Mouse (Mus musculus) thymus, postnatal 25 days (tissue): Measurements from ENCODE around the gene Ptprn2.

Experiments
- DNase-seq: peaks from one replicate; pipeline ENCODE4 v3.0.0; 2022

The Ptprn2 gene

DNA sequence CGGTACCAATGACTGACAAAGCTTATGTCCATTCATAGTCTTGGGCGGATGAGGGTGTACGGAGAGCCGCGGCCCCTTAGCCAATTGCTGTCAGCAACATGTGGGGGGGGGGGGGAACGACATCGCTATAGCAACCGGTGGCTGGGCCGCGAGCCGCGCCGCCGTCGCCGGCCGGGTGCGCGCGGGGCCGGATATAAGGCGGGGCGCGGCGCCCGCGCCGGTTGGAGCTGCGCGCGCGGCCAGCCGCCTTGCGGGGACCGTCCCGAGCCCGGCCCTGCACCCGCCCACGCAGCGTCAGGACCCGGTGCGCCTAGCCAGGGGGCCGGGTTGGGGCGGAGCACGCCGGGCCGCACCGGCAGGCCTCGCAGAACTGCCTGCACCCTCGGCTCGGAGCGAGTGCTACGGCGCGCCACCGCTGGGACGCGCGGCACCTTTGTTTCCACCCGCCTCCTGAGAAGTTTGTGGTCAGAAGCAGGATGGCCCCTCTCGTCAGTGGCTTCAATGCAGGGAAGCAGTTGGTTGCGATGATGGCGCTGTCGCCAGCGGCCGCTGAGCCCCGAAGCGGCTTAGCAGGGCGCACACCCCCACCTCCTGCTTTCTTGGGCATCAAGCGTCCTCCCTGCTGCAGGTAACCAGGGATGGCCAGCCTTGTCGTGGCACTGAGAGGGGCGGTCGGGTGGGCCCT lies 668.3 kb downstream of the Ptprn2 start:
- no peak for DNase-seq

DNA sequence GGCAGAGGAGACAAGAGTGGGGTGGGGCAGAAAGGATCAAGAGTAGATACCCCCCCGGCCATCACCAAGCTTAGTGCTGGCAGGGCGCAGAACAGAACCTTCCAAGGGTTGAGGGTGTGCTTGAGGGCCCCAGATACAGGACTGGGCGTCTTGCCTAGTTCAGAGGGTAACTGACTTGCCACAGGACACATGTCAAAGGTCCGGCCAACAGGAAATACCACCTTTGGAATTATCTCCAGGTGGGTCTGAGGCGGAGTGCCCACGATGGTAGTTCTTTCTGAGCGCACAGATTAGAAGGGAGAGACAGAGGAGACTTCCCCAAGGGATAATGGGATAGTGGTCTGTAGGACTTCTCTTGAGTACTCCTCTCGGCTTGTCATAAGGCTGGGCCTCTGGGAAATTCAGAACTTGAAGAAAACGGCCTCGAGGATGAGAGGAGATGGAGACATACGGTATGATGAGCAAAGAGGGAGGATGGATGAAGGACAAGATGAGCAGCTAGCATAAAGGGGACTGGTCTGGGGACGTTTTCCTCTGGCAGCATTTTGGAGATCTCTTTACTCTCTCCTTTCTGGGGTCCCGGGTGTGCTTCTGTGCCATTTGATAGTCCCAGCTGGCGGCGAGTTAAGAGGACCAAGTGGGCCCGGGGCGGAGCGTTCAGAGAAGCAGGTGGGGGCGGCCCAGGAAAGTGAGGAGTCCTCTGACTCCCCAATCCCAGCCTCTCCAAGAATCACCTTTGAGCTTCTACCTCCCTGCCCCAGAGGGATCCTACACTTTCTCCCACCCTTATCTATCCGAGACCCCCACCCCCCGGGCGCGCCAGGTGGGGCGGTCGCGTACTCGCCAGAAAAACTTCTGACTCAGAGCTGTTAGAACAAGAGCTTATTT lies 669.1 kb downstream of the Ptprn2 start:
- no peak for DNase-seq

DNA sequence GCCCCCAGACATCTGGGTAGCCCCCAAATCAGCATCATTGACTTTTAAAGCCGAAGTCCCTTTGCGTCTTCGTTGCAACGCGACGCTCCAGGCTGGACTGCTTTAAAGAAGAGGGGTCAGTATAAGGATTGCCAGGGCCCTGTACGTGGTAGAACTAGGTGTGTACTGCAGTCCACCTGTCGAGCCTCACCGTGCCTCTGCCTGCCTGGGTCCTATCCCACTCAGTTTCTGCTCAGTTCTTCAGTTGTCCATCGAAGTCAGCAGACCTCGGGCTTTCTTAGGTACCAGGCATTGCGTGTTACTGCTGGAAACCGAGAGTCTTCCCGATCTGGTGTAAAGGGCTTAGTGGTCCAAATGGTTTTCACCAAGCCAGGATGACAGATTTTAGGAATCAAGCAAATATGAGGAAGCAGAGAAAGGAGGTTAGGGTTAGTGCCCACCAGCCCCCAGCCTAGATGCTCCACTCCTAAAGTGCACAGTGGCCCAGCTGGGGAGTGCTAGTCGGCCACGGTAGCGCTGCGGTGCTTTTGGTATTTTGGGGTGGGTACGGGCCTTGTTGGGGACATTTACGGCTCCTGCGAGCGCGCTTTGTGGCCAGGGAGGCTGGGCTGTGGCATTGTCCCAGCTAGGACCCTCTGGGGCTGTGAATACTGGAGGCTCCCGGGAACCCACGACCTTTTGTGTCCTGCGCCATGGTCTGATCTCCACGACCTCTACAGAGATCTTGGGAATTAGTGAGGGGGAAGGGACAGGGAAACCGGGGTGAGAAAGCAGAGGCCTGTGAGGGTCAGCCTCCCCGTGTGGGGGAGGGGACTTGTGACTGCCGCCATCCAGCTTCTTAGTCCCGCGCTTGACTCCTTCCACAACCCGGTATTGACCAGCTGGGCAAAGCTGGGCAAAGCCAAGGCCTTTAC lies 670.0 kb downstream of the Ptprn2 start:
- DNase-seq, result no peak

DNA sequence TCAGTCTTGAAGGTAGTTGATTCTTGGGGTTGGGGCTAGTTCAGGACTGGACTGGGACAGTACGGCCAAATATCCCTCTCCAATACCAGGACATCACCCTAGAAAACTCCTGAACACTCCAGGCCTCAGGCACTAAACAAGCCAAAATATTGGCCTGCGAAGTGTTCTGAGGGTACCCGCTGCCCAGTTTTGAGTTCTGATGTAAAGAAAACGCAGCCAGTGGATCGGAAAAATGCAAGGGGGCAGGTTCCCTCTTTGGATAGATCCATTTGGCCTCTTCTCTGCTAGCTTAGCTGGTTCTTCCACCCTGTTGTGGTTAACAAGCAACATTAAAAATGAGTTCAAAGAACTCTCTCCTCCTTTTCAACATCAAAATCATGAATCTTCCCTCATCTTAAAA lies 670.7 kb downstream of the Ptprn2 start:
- DNase-seq, result no peak

DNA sequence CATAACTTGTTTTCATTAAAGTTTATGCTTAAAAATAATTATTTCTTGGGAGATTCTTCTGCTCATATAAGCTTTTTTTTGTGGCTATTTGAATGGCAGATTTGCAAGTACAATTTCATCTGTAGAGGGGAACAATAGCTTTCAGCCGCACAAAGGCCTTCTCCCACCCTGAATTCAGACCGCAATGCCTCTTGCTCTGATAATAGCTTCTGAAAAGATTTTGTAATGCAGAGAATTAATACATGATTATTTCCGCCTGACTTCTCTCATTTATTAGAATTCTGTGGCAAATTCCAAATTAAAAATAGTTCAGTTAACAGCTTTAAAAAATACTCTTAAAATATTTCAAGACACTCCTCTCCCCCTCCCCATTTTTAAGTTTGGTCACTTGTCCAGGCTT lies 671.3 kb downstream of the Ptprn2 start:
- DNase-seq, result no peak

DNA sequence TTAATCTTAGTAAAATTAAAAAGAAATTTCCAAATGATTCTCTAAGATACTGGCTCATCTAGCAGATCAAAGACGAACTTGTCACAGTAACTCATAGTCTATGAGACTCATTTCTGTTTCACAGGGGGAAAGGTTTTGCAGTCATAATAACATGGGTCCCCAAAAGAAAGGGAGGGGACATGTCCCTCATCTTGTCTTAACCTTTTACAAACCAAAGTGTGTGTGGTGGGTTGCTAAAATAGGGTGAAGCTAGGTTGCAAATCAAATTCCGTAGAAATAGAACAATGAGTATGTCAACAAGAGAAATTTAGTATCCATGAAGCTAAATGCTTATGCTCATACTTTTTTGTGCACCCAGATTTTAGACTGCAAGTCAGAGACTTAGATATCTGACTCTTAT lies 671.7 kb downstream of the Ptprn2 start:
- no peak for DNase-seq

DNA sequence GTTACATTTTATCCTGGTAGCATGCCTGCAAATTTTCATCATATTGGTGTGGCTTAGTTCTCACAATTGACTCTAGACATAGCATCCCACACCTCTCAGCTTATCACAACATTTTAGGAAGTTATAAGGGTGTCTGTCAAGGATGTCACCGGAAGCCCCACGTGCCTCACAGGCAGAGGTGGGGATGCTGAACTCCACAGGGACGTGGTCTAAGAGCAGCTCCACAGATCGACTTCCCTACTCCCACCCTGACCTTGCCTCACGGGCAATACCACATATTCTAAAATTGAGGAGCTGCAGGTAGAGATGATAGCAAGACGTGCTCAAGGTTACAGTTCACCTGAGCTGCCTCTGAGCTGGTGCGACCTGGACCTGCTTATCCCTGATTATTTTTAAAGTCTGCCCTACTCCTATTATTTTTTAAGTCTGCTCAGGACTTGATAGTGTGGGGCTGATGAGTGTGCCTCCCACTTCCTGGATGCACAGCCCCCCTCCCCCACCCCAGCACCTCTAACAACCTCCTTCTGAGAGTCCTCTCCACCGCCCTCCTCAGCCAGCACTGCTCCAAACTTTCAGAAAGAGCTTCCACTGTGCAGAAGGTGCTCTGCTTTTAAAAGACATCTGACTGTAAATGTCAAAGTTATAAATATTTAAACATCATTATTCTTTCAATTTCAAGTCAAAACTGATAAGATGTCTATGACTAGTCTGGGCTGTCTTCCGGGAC lies 672.3 kb downstream of the Ptprn2 start:
- DNase-seq, result no peak

DNA sequence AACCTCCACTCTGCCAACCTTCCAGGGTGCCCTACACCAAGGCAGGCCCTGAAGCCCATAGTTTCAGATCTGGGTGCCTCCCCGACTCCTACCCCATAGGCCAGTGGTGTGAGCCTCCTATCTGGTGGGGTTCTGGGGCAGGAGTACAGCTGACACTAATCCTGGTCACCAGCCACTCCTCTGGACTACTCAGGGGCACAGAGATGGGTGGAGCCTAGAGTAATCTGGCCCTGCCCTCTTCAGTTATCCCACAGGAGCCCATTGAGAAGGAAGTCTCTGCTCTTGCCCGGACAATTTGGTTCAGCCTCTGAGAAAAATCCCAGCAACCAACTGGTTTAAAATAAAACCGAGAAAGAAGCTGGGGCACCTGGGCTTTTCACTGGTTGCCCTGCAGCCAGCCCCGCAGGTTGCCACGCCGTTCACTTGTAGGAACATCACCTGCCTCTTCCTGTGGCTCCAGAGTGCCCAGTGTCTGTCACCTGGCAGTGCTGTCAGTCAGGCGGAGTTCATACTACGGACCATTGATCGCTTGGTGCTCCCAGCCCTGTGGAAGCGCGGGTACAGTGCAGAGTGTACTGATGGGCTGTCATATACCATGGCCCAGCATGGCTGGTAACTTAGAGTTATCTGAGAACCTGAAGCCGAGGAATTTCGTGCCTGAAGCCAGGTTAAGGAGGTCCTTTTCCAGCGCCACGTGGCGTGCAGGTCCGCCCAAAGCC lies 673.6 kb downstream of the Ptprn2 start:
- no peak for DNase-seq

DNA sequence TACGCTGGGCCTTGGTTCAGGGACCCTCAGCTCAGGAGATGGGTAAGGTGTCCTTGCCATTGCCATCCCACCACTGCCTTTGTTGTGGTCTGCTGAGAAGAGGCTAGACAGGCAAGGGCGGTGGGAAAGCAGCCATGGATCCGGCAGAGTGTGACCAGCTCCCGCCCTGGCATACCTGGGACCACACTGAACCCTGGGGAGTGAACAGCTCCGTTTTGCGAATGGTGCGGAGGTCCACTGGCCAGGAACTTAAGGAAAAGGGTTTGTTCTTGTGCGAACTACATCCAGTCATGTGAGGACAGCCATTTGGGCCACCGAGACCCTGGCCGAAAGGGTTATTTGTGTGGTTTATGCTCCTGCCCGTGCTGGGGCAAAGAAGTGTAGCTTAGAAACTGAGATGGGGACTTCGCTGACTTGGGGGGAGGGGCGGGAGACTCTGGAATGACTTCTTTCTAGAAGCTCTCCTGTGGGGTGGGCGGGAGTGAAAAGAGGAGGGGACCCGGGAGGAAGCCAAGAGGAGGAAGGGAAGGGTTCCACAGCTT lies 674.2 kb downstream of the Ptprn2 start:
- no peak for DNase-seq

DNA sequence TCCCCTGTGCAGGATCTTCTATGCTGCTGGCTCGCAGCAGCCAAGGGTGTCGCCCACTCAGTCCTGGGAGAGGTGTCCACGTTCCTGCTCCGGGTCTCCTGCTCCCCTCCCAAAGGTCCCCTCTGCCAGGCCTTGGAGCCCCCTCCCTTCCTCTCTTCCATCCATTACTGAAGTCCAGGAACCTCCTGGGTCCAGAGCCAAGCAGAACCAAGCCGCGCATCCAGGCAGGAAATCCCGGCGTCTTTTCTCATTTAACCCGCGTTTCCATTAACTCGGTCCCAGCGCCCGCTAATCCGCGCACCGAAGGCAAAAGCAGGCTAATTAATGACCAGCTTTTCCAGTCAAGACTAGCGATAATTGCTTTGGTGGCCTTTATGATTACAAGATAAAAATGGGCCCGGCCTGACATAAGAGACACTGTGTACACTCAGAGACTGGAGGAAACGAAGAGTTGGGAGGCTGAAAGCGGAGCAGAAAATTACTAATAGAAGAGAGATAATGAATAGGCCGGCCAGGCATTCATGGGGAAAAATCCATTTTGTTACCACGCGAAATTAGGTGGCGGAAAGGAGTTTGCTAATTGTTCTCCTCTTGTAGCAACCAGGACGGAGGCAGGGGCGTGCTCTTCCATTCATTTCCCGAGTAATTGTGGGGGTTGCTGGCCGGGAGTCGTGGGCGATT lies 674.8 kb downstream of the Ptprn2 start:
- DNase-seq, result no peak

DNA sequence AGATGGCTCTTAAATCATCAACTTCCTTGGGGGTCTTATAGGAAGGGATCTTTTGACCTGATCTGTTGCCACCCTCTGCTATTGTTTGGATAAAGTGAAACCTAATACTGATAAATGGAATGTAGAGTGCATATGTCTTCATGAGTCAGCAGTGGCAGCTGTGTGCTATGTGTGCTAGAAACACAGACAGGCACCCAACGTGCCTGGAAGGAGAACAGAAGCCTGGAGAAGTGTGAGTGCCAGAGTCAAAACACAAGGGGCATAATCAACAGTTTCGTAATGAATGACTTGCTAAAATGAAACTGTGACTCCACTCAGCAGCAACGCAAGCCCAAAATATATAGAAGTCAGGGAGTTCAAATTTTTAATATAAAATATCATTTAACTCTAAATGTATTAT lies 676.7 kb downstream of the Ptprn2 start:
- DNase-seq, result no peak

DNA sequence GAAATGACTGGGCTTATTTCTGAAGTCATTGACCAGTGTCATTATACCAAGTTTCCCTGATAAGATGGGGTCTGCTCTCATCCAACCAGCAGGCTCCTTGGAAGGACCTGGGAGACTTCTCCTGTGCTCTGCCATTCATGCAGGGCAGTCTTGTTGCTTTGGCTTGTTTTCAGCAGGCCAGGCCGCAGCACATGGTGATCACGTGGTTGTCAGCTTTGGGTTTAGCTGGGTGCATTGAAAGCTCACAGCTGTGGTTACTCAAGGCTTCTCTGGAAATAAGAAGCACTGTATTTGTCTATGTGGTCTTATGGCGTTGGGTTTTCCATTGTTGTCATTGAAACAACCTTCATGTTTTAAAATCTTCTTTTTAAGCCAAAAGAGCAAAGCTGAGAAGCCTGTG lies 678.3 kb downstream of the Ptprn2 start:
- no peak for DNase-seq

DNA sequence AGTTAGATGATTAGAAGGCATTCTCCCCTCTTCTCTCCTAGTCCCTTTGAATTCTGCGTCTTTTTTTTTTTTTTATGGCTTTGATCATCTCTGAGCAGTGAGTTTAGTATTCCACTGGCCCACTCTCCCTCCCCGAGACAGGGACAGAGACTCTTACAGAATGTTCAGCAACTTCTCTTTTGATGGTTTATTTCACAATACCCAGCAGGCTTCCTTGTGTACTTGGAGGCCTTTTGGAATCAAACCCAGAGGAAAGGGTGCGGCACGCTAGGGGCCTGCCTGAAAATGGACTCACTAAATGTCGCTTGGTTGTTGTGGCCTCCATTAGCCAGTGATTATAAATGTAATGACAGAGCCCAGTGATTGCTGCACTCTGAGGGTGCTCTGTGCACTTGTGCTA lies 680.7 kb downstream of the Ptprn2 start:
- no peak for DNase-seq

DNA sequence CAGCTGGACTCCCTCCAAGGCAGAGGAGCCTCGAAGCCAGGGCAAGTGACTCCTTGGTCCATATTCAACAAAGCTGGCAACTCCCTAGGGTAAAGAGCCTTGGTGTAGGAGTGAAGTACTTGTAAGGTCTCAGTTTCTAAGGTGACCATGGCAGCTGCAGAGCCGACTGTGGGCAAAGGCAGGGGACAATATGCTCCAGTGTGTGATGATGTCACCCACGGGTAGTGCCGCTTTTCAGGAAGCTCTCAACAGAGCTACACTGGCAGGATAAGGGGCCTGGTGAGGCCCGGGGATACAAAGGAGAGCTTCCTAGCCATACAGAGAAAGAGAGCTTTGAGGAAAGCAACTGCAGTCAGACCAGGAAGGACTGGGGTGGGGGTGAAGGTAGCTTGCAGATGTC lies 684.1 kb downstream of the Ptprn2 start:
- DNase-seq, result no peak

DNA sequence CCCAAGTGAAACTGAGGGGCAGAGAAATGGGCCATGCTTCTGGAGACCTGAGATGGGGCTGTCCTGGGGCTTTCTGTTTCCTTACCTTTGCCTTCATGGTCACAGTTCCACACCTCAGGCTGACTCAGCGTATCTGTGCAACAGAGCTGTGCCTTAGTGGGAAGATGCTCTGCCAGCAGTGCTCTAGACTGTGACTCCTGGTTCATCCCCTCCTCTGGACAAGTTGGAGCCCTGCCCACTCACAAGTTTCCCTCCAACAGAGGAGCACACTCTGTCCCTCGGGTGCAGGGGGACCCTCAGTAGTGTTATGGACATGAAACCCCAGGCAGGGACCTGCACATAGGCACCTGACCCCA lies 687.0 kb downstream of the Ptprn2 start:
- DNase-seq, result no peak

DNA sequence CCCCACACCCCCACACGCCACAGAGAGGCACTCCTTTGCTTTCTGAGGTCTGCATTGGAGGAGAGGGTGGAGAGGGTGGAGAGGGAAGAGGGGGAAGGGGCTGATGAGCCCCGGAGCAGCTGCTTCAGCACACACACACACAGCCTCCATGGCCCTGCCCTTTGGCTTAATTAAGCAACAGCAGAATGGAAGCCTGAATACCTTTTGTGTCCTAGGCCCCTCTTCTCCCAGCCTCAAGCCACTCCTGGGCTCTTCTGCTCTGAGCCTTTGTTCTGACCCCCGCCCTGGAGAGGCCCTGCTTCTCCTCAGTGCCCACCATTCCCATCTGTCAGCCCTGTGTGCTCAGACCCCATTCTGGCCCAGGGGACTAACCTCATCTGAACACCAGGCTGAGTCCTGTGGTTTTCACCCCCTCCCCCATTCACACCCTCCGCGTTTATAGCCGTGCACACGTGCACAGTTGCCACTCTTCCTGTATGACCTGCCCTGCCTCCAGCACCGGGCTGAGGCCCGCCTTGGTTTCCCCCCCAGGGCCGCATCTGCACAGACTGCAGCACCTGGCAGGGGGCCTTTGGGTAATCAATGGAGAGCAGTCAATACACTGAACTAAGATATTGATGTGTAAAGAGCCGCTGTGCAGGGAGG lies 687.5 kb downstream of the Ptprn2 start:
- DNase-seq, result peak; percentile 37

DNA sequence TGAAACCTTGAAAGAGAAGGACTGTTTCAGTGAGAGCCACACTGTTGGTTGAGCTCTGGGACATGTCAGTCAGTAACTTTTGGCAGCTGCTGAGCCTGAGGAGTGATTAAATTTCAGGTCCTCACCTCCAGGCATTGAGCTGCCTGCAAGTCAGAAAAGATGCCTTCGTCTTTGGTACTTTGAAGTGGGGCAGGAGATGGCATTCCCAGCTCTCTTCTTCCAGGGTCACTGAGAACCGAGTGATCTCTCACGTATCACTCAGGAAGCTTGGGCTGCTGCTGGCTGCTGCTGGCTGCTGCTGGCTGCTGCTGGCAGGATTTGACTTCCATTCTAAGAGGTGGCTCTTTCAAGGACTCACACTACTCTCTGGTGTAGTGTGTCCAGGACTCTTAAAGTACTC lies 688.7 kb downstream of the Ptprn2 start:
- DNase-seq, result no peak

DNA sequence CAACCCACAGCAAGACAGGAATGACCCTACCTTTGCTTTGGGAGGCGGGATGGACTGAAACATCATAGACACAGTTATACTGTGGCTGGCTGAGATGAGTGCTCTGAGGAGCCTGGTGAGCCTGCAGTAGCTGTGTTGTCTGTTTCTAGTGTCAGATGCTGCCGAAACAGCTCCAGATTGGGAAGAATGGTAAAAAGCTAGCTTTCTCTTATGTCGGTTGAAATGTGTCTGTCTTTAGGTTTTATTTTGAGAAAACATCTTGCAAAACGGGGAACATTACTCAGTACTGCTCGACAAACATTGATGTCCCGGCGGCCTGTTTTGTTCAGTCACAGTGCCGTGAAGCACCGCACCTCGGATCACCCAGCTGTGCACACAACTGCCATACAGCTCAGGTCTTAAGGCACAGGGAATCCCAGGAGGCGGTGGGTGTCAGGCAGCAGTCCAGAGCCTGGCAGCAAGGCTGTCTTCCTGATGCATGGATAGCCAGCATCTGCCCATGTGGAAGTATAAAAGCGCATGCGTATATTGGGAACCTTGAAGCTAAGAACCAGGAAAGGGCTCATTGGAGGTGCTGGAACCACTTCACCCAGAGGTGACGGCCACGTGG lies 689.7 kb downstream of the Ptprn2 start:
- DNase-seq, result no peak

DNA sequence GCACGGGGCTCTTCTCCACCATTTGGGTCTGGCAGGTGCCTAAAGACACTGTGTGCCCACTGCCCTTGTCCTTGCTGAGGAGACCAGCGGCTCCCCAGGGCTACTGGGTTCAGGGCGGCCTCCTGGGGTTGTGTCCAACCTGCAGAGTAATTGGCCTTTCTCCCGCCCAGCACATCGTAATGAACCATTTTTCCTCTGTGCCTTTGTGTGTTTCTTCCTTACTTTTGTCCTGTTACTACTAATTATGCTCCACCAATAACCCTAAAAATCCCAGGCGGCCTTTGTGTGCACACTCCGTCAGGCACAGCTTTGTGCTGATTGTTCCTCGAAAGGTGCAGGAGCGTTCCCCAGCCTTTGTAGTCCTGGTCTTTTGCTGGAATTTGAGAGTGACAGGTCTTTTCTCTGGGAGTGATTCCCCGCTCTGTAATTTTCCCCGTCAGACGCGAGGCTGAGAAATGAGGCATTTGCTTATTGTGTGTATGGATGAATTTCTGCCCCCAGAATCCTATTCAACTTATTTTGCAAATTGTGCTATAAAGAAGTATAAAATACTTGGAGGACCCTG lies 690.8 kb downstream of the Ptprn2 start:
- no peak for DNase-seq

DNA sequence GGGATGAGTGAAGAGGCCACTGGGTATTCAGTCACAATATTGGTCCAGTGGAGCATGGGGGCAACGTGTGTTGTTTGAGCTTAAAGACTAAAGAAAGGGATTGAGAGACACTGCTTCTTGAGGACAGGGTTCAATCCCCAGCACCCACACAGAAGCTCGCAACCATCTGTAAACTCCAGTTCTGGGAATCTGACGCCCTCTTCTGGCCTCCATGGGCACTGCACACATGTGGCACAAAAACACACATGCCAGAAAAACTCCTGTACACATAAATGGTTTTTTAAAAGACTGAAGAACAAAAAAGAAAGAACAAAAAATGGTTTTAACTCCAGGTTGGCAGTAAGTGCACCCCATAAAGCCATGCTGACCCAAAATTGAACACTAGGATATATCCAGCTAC lies 701.6 kb downstream of the Ptprn2 start:
- DNase-seq, result no peak
